Mouse (Mus musculus): ENCODE measurements around the gene Dnajb6.
"Not testable (repeated sequence)": the region's sequence is repeated elsewhere in the genome, so short reads cannot be mapped to it uniquely, and the experiment has no call there.

Gene Dnajb6

GRCm38 (mm10) chr5:29735557-29736061 lies at the start of gene Dnajb6, which contains the start of gene Gm5129:
Gene Dnajb6 (plus strand): TSS chr5:29735688.
Gene Gm5129 (minus strand): TSS chr5:29735936.
- peak; percentile 95 for DNase-seq (ENCODE audit: low read depth, low spot score)
- Histone ChIP-seq H3K27me3 (ENCODE audit: control insufficient read depth, insufficient read depth, low read length, poor library complexity, severe bottlenecking) (no peaks in the 10 kb centered on the region), H3K36me3 (ENCODE audit: control insufficient read depth, insufficient read depth, low read length, poor library complexity, severe bottlenecking) (no peaks in the 10 kb centered on the region)

GRCm38 (mm10) chr5:29687671-29688070 lies 47.8 kb upstream of the Dnajb6 start:
- Histone ChIP-seq H3K36me3 (ENCODE audit: control insufficient read depth, insufficient read depth, low read length, poor library complexity, severe bottlenecking) (no peaks in the 10 kb centered on the region), H3K27me3 (ENCODE audit: control insufficient read depth, insufficient read depth, low read length, poor library complexity, severe bottlenecking) (no peaks in the 10 kb centered on the region)
- peak; percentile 49 for DNase-seq (ENCODE audit: low read depth, low spot score)

GRCm38 (mm10) chr5:29688352-29688751 lies 47.1 kb upstream of the Dnajb6 start:
- Histone ChIP-seq H3K36me3 (ENCODE audit: control insufficient read depth, insufficient read depth, low read length, poor library complexity, severe bottlenecking) (no peaks in the 10 kb centered on the region), H3K27me3 (ENCODE audit: control insufficient read depth, insufficient read depth, low read length, poor library complexity, severe bottlenecking) (no peaks in the 10 kb centered on the region)
- no peak for DNase-seq (ENCODE audit: low read depth, low spot score)

GRCm38 (mm10) chr5:29698493-29698892 lies 37.0 kb upstream of the Dnajb6 start:
- DNase-seq (ENCODE audit: low read depth, low spot score) = no peak
- no peaks in the 10 kb centered on the region for H3K27me3 ChIP-seq (ENCODE audit: control insufficient read depth, insufficient read depth, low read length, poor library complexity, severe bottlenecking)

GRCm38 (mm10) chr5:29699520-29700202 lies 35.8 kb upstream of the Dnajb6 start:
- no peaks in the 10 kb centered on the region for H3K27me3 ChIP-seq (ENCODE audit: control insufficient read depth, insufficient read depth, low read length, poor library complexity, severe bottlenecking)
- no peak for DNase-seq (ENCODE audit: low read depth, low spot score)

More at GRCm38 (mm10) chr5:29698493-29698892, 37.0 kb upstream of the Dnajb6 start:
- no peaks in the 10 kb centered on the region for H3K36me3 ChIP-seq (ENCODE audit: control insufficient read depth, insufficient read depth, low read length, poor library complexity, severe bottlenecking)

GRCm38 (mm10) chr5:29707241-29707640 lies 28.2 kb upstream of the Dnajb6 start:
- DNase-seq (ENCODE audit: low read depth, low spot score) = no peak
- no peaks in the 10 kb centered on the region for H3K27me3 ChIP-seq (ENCODE audit: control insufficient read depth, insufficient read depth, low read length, poor library complexity, severe bottlenecking)

More at GRCm38 (mm10) chr5:29699520-29700202, 35.8 kb upstream of the Dnajb6 start:
- no peaks in the 10 kb centered on the region for H3K36me3 ChIP-seq (ENCODE audit: control insufficient read depth, insufficient read depth, low read length, poor library complexity, severe bottlenecking)

GRCm38 (mm10) chr5:29708258-29708657 lies 27.2 kb upstream of the Dnajb6 start:
- Histone ChIP-seq H3K27me3 (ENCODE audit: control insufficient read depth, insufficient read depth, low read length, poor library complexity, severe bottlenecking) (no peaks in the 10 kb centered on the region), H3K36me3 (ENCODE audit: control insufficient read depth, insufficient read depth, low read length, poor library complexity, severe bottlenecking) (no peaks in the 10 kb centered on the region)
- no peak for DNase-seq (ENCODE audit: low read depth, low spot score)

More at GRCm38 (mm10) chr5:29707241-29707640, 28.2 kb upstream of the Dnajb6 start:
- no peaks in the 10 kb centered on the region for H3K36me3 ChIP-seq (ENCODE audit: control insufficient read depth, insufficient read depth, low read length, poor library complexity, severe bottlenecking)

DNA sequence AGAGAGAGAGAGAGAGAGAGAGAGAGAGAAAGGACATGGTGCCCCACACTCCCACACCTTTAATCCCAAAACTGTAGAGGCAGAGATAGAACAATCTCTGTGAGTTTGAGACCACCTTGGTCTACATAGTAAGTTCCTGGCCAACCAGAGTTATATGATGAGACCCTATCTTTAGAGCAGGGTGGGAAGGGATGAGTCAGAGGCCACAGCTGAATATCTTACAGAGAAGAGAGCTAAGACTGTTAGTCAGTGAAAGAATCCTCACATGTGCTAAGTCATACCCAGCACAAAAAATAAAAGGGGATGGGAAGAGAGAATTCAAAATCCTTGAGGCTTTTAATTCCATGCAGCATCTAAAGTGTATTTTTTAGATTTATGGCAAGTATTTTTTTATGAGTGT lies 23.9 kb upstream of the Dnajb6 start:
- DNase-seq (ENCODE audit: low read depth, low spot score) = no peak
- H3K27me3 ChIP-seq (ENCODE audit: control insufficient read depth, insufficient read depth, low read length, poor library complexity, severe bottlenecking) = no peaks in the 10 kb centered on the region
- H3K36me3 ChIP-seq (ENCODE audit: control insufficient read depth, insufficient read depth, low read length, poor library complexity, severe bottlenecking) = no peaks in the 10 kb centered on the region

DNA sequence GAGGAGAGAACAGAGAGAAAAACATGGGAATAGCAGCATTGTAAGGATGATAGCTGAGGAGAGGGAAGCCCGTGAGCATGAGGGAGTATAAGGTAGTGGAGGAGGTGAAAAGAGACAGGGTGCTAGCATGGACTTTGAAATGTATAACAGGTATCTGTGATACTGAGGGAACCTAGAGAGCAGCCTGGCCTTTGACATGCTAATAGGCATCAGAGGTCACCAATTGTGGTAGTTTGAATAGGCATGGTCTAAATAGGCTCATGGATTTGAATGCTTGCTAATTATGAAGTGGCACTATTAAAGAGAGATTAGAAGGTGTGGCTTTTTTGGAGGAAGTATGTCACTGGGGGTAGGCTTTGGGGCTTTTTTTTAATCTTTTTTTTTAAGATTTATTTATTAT lies 22.6 kb upstream of the Dnajb6 start:
- H3K36me3 ChIP-seq (ENCODE audit: control insufficient read depth, insufficient read depth, low read length, poor library complexity, severe bottlenecking) = no peaks in the 10 kb centered on the region
- H3K27me3 ChIP-seq (ENCODE audit: control insufficient read depth, insufficient read depth, low read length, poor library complexity, severe bottlenecking) = no peaks in the 10 kb centered on the region

GRCm38 (mm10) chr5:29721159-29721558 lies 14.3 kb upstream of the Dnajb6 start:
- H3K36me3 ChIP-seq (ENCODE audit: control insufficient read depth, insufficient read depth, low read length, poor library complexity, severe bottlenecking) = no peaks in the 10 kb centered on the region
- no peaks in the 10 kb centered on the region for H3K27me3 ChIP-seq (ENCODE audit: control insufficient read depth, insufficient read depth, low read length, poor library complexity, severe bottlenecking)
- no peak for DNase-seq (ENCODE audit: low read depth, low spot score)

More for the DNA sequence above, 22.6 kb upstream of the Dnajb6 start:
- DNase-seq (ENCODE audit: low read depth, low spot score) = no peak

GRCm38 (mm10) chr5:29725369-29725768 lies 10.1 kb upstream of the Dnajb6 start:
- no peak for DNase-seq (ENCODE audit: low read depth, low spot score)
- no peaks in the 10 kb centered on the region for H3K27me3 ChIP-seq (ENCODE audit: control insufficient read depth, insufficient read depth, low read length, poor library complexity, severe bottlenecking)
- H3K36me3 ChIP-seq (ENCODE audit: control insufficient read depth, insufficient read depth, low read length, poor library complexity, severe bottlenecking) = no peaks in the 10 kb centered on the region

DNA sequence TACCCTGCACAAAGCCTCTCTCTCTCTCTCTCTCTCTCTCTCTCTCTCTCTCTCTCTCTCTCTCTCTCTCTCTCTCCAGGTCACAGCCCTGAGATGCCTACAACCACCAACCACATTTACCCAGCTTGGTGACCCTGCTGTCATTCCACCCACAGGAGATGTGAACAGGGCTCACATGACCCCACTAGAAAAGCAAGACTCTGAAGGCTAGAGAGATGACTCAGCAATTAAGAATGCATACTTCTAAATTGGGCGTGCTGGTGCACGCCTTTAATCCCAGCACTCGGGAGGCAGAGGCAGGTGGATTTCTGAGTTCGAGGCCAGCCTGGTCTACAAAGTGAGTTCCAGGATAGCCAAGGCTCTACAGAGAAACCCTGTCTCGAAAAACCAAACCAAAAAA lies 9.4 kb upstream of the Dnajb6 start:
- DNase-seq (ENCODE audit: low read depth, low spot score); H3K27me3 ChIP-seq (ENCODE audit: control insufficient read depth, insufficient read depth, low read length, poor library complexity, severe bottlenecking); H3K36me3 ChIP-seq (ENCODE audit: control insufficient read depth, insufficient read depth, low read length, poor library complexity, severe bottlenecking): not testable (repeated sequence)

DNA sequence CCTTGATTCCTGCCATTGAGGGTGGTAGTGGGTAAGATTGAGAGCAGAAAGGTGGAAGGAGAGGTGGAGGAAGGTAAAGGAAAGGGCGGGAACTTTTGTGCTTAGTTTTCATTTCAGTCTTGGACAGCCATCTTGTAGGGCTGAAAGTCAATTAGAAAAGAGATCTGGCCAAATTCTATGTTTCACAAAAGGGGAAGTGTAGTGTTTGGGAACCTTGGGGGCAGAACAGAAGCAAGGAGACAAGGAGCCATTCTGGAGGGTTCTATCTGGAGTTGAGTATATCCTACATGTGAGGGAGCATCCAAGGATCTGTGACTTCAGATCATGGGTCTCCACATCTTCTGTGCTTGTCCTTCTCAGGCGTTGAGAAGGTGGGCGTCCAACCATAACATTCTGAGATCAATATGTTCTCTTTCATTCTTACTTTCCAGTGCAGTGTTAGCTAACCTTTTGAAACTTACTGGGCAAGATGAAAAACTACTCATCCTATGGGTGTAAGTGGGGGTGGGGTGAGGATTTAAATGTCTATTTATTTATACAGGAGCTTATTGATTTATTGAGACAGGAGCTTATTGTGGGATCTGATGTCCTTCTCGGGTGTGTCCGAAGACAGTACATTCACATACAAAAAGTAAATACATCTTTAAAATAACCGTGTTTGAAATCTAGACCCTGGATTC lies 517 bp upstream of the Dnajb6 start:
- DNase-seq (ENCODE audit: low read depth, low spot score) = peak; percentile 39

GRCm38 (mm10) chr5:29736073-29736900 lies 799 bp downstream of the Dnajb6 start:
- Histone ChIP-seq H3K27me3 (ENCODE audit: control insufficient read depth, insufficient read depth, low read length, poor library complexity, severe bottlenecking) (no peaks in the 10 kb centered on the region), H3K36me3 (ENCODE audit: control insufficient read depth, insufficient read depth, low read length, poor library complexity, severe bottlenecking) (no peaks in the 10 kb centered on the region)
- no peak for DNase-seq (ENCODE audit: low read depth, low spot score)

More for the DNA sequence above, 517 bp upstream of the Dnajb6 start:
- Histone ChIP-seq H3K27me3 (ENCODE audit: control insufficient read depth, insufficient read depth, low read length, poor library complexity, severe bottlenecking) (no peaks in the 10 kb centered on the region), H3K36me3 (ENCODE audit: control insufficient read depth, insufficient read depth, low read length, poor library complexity, severe bottlenecking) (no peaks in the 10 kb centered on the region)
